Mouse (Mus musculus) heart, adult 8-10 months (tissue): ENCODE results near the gene Gm20869. TPM values are rescaled to one million over a fixed set of nuclear protein-coding genes. Genes with fewer than 3 reads are reported as not detected.
"Not testable (repeated sequence)": the region's sequence is repeated elsewhere in the genome, so short reads cannot be mapped to it uniquely, and the experiment has no call there.

Experiments used
- DNase-seq: peaks from one replicate; pipeline ENCODE4 v3.0.0; 2022; ENCODE audit warnings: low spot score
- total RNA-seq, 4 experiments: library from RNA; stranded (reverse); gene quantifications; 2 replicates each; pipeline ENCODE4 v1.2.4; 2022

Gm20869 gene
- total RNA-seq = not detected

DNA sequence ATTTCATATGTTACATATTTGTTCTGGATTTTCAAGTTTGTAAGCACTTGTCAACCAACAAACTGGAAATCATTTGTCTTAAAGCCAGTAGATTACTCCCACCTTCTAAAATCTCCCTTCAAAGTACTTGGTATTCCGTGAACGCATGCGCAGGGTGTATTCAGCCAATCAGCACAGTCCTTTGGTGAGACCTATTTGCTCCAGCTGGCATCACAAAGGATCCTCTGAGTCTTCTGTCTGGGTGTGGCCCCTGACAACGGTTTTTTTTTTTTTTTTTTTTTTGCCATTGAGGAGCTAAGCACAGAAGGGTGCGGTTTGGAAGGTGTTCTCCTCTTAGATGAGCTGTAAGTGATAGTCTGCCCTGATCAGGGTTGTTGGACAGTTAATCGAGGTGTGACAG lies at the start of gene Gm20869:
Gene Gm20869, plus strand, starts transcription at position 301 of the 400 bp plus-strand sequence.
- DNase-seq = not testable (repeated sequence)

Other genes with a start within 250 kb of the Gm20869 start
- not detected for gene Gm20870, start 222.6 kb downstream of the Gm20869 start, total RNA-seq